Mouse (Mus musculus) MEL (cell line): ENCODE measurements at regions not wholly inside any gene's neighbourhood (a gene's known extent, or its start where the extent isn't known, plus 50 kb on each side); places are given as distances from the start of the nearest gene placed in this dataset.

ENCODE experiments used
- DNase-seq: peaks from one replicate; pipeline ENCODE4 v3.0.0; 2011; ENCODE audit warnings: low read depth, low spot score
- H3K27ac ChIP-seq: 2 replicates; pipeline ENCODE4 v1.5.1; 2012; ENCODE audit warnings: low read depth, mild to moderate bottlenecking, control low read depth, low read length, moderate library complexity; ENCODE audit not compliant: control insufficient read depth
- H3K27me3 ChIP-seq, 2 experiments: fragments of 150-350 bp in 1 of 2; sonication (generic) in 1 of 2; 2 replicates each; pipeline ENCODE4 v1.6.1; 2012; ENCODE audit warnings: low read length in 2 of 2, mild to moderate bottlenecking in 2 of 2, improper control_type of control experiment in 1 of 2, moderate library complexity in 1 of 2; ENCODE audit not compliant: insufficient read depth in 2 of 2, control insufficient read depth in 1 of 2
- H3K36me3 ChIP-seq, 2 experiments: 2 replicates each; pipeline ENCODE4 v1.6.1; 2012 to 2014; ENCODE audit warnings: low read length in 2 of 2, improper control_type of control experiment in 1 of 2, inconsistent platforms in 1 of 2, mild to moderate bottlenecking in 1 of 2; ENCODE audit not compliant: insufficient read depth in 2 of 2, control insufficient read depth in 1 of 2
- H3K4me1 ChIP-seq, 2 experiments: fragments of 150-350 bp in 1 of 2; sonication (generic) in 1 of 2; 2 replicates each; pipeline ENCODE4 v1.6.1; 2012; ENCODE audit warnings: low read length in 2 of 2, improper control_type of control experiment in 1 of 2, mild to moderate bottlenecking in 1 of 2; ENCODE audit not compliant: insufficient read depth in 2 of 2, control insufficient read depth in 1 of 2
- H3K4me3 ChIP-seq, 2 experiments: fragments of 150-350 bp in 1 of 2; sonication (generic) in 1 of 2; 2 replicates each; pipeline ENCODE4 v1.5.1; 2012; ENCODE audit warnings: low read depth in 2 of 2, low read length in 2 of 2, mild to moderate bottlenecking in 2 of 2, moderate library complexity in 2 of 2, control low read depth in 1 of 2, improper control_type of control experiment in 1 of 2; ENCODE audit not compliant: control insufficient read depth in 1 of 2, insufficient read depth in 1 of 2
- H3K79me2 ChIP-seq: 2 replicates; pipeline ENCODE4 v1.6.1; 2012; ENCODE audit warnings: mild to moderate bottlenecking, low read length, moderate library complexity; ENCODE audit not compliant: control insufficient read depth, poor library complexity, insufficient read depth
- H3K9ac ChIP-seq: 2 replicates; pipeline ENCODE4 v1.6.1; 2012; ENCODE audit warnings: low read depth, mild to moderate bottlenecking, control low read depth, low read length, moderate library complexity; ENCODE audit not compliant: control insufficient read depth, poor library complexity, severe bottlenecking
- H3K9me3 ChIP-seq: fragments of 150-350 bp; sonication (generic); replicated peaks from 2 replicates; pipeline ENCODE4 v1.6.1; 2012; ENCODE audit warnings: mild to moderate bottlenecking, low read length, improper control_type of control experiment, moderate library complexity; ENCODE audit not compliant: insufficient read depth
- BHLHE40 ChIP-seq: IDR thresholded peaks from 2 replicates; pipeline ENCODE4 v1.6.1; 2012; ENCODE audit warnings: low read depth, mild to moderate bottlenecking, inconsistent platforms, low read length, improper control_type of control experiment, borderline replicate concordance
- CHD1 ChIP-seq: IDR thresholded peaks from 2 replicates; pipeline ENCODE4 v1.6.1; 2012; ENCODE audit warnings: low read depth, mild to moderate bottlenecking, inconsistent platforms, low read length, improper control_type of control experiment
- CHD2 ChIP-seq: IDR thresholded peaks from 2 replicates; pipeline ENCODE4 v1.6.1; 2011; ENCODE audit warnings: low read length, improper control_type of control experiment
- CTCF ChIP-seq, 3 experiments: IDR thresholded peaks in 2 of 3; conservative IDR thresholded peaks in 1 of 3; 2 replicates each; pipeline ENCODE4 v1.5.1; 2011 to 2012; ENCODE audit warnings: low read length in 3 of 3, low read depth in 2 of 3, mild to moderate bottlenecking in 2 of 3, improper control_type of control experiment in 1 of 3, inconsistent platforms in 1 of 3, mixed read lengths in 1 of 3, moderate library complexity in 1 of 3; ENCODE audit not compliant: control insufficient read depth in 1 of 3, insufficient read depth in 1 of 3, poor library complexity in 1 of 3, severe bottlenecking in 1 of 3
- E2F4 ChIP-seq: IDR thresholded peaks from 2 replicates; pipeline ENCODE4 v1.6.1; 2011; ENCODE audit warnings: low read depth, low read length, improper control_type of control experiment, borderline replicate concordance
- EP300 ChIP-seq, 2 experiments: IDR thresholded peaks; 2 replicates each; pipeline ENCODE4 v1.6.1; 2011; ENCODE audit warnings: improper control_type of control experiment in 2 of 2, low read length in 2 of 2, low read depth in 1 of 2, mild to moderate bottlenecking in 1 of 2
- ETS1 ChIP-seq: IDR thresholded peaks from 2 replicates; pipeline ENCODE4 v1.6.1; 2012; ENCODE audit warnings: low read depth, mild to moderate bottlenecking, inconsistent platforms, low read length, improper control_type of control experiment, moderate library complexity
- GATA1 ChIP-seq: IDR thresholded peaks from 2 replicates; pipeline ENCODE4 v1.6.1; 2011; ENCODE audit warnings: low read depth, low read length, improper control_type of control experiment
- JUND ChIP-seq: IDR thresholded peaks from 2 replicates; pipeline ENCODE4 v1.6.1; 2011; ENCODE audit warnings: low read depth, mild to moderate bottlenecking, improper control_type of control experiment, low read length
- KAT2A ChIP-seq: conservative IDR thresholded peaks from 2 replicates; pipeline ENCODE4 v1.6.1; 2012; ENCODE audit warnings: low read depth, low read length, improper control_type of control experiment, inconsistent platforms
- MAX ChIP-seq: IDR thresholded peaks from 2 replicates; pipeline ENCODE4 v1.6.1; 2011; ENCODE audit warnings: low read length, improper control_type of control experiment
- MXI1 ChIP-seq: IDR thresholded peaks from 2 replicates; pipeline ENCODE4 v1.6.1; 2011; ENCODE audit warnings: mild to moderate bottlenecking, low read depth, low read length, improper control_type of control experiment
- MYB ChIP-seq: IDR thresholded peaks from 2 replicates; pipeline ENCODE4 v1.6.1; 2011; ENCODE audit warnings: mild to moderate bottlenecking, low read depth, low read length, improper control_type of control experiment
- MYC ChIP-seq: IDR thresholded peaks from 2 replicates; pipeline ENCODE4 v1.6.1; 2011; ENCODE audit warnings: low read depth, mild to moderate bottlenecking, low read length, improper control_type of control experiment, moderate library complexity
- NELFE ChIP-seq: IDR thresholded peaks from 2 replicates; pipeline ENCODE4 v1.6.1; 2011; ENCODE audit warnings: low read depth, low read length, improper control_type of control experiment
- NRF1 ChIP-seq: IDR thresholded peaks from 2 replicates; pipeline ENCODE4 v1.6.1; 2014; ENCODE audit warnings: low read depth, mild to moderate bottlenecking, inconsistent platforms, low read length, improper control_type of control experiment, moderate library complexity; ENCODE audit not compliant: poor library complexity, insufficient read depth, severe bottlenecking
- POLR2A ChIP-seq, 2 experiments: IDR thresholded peaks; 2 replicates each; pipeline ENCODE4 v1.6.1; 2011 to 2012; ENCODE audit warnings: low read length in 2 of 2, mild to moderate bottlenecking in 2 of 2, control low read depth in 1 of 2, improper control_type of control experiment in 1 of 2, low read depth in 1 of 2, moderate library complexity in 1 of 2; ENCODE audit not compliant: control insufficient read depth in 1 of 2, insufficient read depth in 1 of 2, poor library complexity in 1 of 2
- POLR2AphosphoS2 ChIP-seq: IDR thresholded peaks from 2 replicates; pipeline ENCODE4 v1.6.1; 2011; ENCODE audit warnings: low read length, improper control_type of control experiment
- POLR2AphosphoS5 ChIP-seq: IDR thresholded peaks from 2 replicates; pipeline ENCODE4 v1.6.1; 2012; ENCODE audit warnings: low read depth, borderline replicate concordance, mild to moderate bottlenecking, inconsistent platforms, low read length, moderate library complexity, mixed read lengths
- RAD21 ChIP-seq: IDR thresholded peaks from 2 replicates; pipeline ENCODE4 v1.6.1; 2011; ENCODE audit warnings: mild to moderate bottlenecking, low read depth, low read length, improper control_type of control experiment
- RCOR1 ChIP-seq: IDR thresholded peaks from 2 replicates; pipeline ENCODE4 v1.6.1; 2012; ENCODE audit warnings: low read depth, mild to moderate bottlenecking, inconsistent platforms, low read length, improper control_type of control experiment
- TAL1 ChIP-seq: IDR thresholded peaks from 2 replicates; pipeline ENCODE4 v1.6.1; 2012; ENCODE audit warnings: mild to moderate bottlenecking, inconsistent platforms, low read length, moderate library complexity, mixed read lengths
- TCF12 ChIP-seq: IDR thresholded peaks from 2 replicates; pipeline ENCODE4 v1.6.1; 2014; ENCODE audit warnings: low read depth, mild to moderate bottlenecking, inconsistent platforms, low read length, improper control_type of control experiment, moderate library complexity
- USF1 ChIP-seq: IDR thresholded peaks from 2 replicates; pipeline ENCODE4 v1.6.1; 2014; ENCODE audit warnings: low read depth, mild to moderate bottlenecking, inconsistent platforms, low read length, improper control_type of control experiment, moderate library complexity
- USF2 ChIP-seq, 2 experiments: IDR thresholded peaks; 2 replicates each; pipeline ENCODE4 v1.6.1; 2011 to 2012; ENCODE audit warnings: improper control_type of control experiment in 2 of 2, low read length in 2 of 2, borderline replicate concordance in 1 of 2, inconsistent platforms in 1 of 2, low read depth in 1 of 2, mild to moderate bottlenecking in 1 of 2; ENCODE audit not compliant: insufficient read depth in 1 of 2
- ZKSCAN1 ChIP-seq: IDR thresholded peaks from 2 replicates; pipeline ENCODE4 v1.6.1; 2012; ENCODE audit warnings: low read depth, mild to moderate bottlenecking, inconsistent platforms, low read length, improper control_type of control experiment, moderate library complexity
- ZMIZ1 ChIP-seq: IDR thresholded peaks from 2 replicates; pipeline ENCODE4 v1.6.1; 2012; ENCODE audit warnings: low read depth, mild to moderate bottlenecking, inconsistent platforms, low read length, improper control_type of control experiment, moderate library complexity

GRCm38 (mm10) chr15:90291848-90292247, 67.7 kb downstream of the Alg10b start:
- no peak overlapping the region for H3K27ac ChIP-seq
- H3K27me3 ChIP-seq = no peaks in the 10 kb centered on the region
- no peak for DNase-seq
- no peaks in the 10 kb centered on the region for H3K79me2 ChIP-seq
- no peak for TF ChIP-seq USF2 (IDR thresholded peaks at IDR 0.05; ENCODE audit: borderline replicate concordance in 1 of 2, insufficient read depth in 1 of 2, low read depth in 1 of 2, low read length in 2 of 2)
- no peak for TF ChIP-seq MAX
- no peak for TF ChIP-seq NELFE
- no peak for TF ChIP-seq TAL1
- no peak for TF ChIP-seq POLR2AphosphoS5
- no peak for TF ChIP-seq MYC
- TF ChIP-seq POLR2AphosphoS2 = no peak
- TF ChIP-seq MXI1 = no peak
- TF ChIP-seq CHD1 = no peak
- no peak for TF ChIP-seq TCF12
- no peak for TF ChIP-seq JUND
- no peak for TF ChIP-seq RAD21
- no peak for TF ChIP-seq KAT2A
- no peak for TF ChIP-seq RCOR1
- no peak for TF ChIP-seq POLR2A (IDR thresholded peaks at IDR 0.05; ENCODE audit: control insufficient read depth in 1 of 2, insufficient read depth in 1 of 2, low read depth in 1 of 2, low read length in 2 of 2, poor library complexity in 1 of 2)
- no peak for TF ChIP-seq MYB
- no peak for TF ChIP-seq GATA1
- no peak overlapping the region for H3K9ac ChIP-seq
- H3K36me3 ChIP-seq = no peaks in the 10 kb centered on the region
- H3K9me3 ChIP-seq = no peaks in the 10 kb centered on the region
- no peaks in the 10 kb centered on the region for H3K4me1 ChIP-seq
- no peak overlapping the region for H3K4me3 ChIP-seq

DNA sequence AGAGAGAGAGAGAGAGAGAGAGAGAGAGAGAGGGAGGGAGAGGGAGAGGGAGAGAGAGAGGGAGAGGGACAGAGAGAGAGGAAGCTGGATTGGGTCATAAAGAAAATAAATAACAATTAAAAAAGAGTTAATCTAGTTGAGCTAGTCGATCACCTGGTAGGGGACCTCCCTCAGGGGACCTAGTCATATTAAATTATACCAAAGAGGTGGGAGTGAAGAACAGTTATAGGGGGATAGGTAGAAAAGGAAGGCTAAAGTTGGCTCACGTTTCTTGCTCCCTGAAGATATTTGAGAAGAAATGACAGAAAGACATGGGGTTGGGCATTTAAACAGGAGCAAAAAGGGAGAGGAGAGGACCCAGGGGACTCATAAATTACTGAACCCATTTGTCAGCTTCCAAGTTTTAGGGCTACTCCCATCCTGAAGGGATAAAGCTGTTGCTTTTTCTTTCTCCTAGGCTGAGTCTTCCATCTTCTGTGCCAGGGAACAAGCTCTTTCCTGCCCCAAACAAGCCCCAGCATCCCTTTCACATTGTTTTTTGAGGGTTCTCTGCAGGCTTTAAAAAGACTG, 70.3 kb downstream of the Alg10b start:
- H3K79me2 ChIP-seq = no peaks in the 10 kb centered on the region
- H3K4me3 ChIP-seq = no peak overlapping the region
- no peak overlapping the region for H3K9ac ChIP-seq
- no peaks in the 10 kb centered on the region for H3K9me3 ChIP-seq
- no peak for DNase-seq
- H3K36me3 ChIP-seq = no peaks in the 10 kb centered on the region
- TF ChIP-seq MAX (no peak), EP300 (IDR thresholded peaks at IDR 0.05; ENCODE audit: low read depth in 1 of 2, low read length in 2 of 2) (no peak), JUND (no peak), E2F4 (no peak), POLR2AphosphoS2 (no peak), NELFE (no peak), RCOR1 (no peak), BHLHE40 (no peak), ZKSCAN1 (no peak), ETS1 (no peak), CHD2 (no peak), NRF1 (no peak), POLR2A (IDR thresholded peaks at IDR 0.05; ENCODE audit: control insufficient read depth in 1 of 2, insufficient read depth in 1 of 2, low read depth in 1 of 2, low read length in 2 of 2, poor library complexity in 1 of 2) (no peak), USF1 (no peak), CTCF (IDR thresholded peaks at IDR 0.05 in 2 of 3, conservative IDR thresholded peaks at IDR 0.05 in 1 of 3; ENCODE audit: control insufficient read depth in 1 of 3, insufficient read depth in 1 of 3, low read depth in 2 of 3, low read length in 3 of 3, poor library complexity in 1 of 3, severe bottlenecking in 1 of 3) (no peak), ZMIZ1 (no peak)
- H3K27ac ChIP-seq = no peak overlapping the region
- no peaks in the 10 kb centered on the region for H3K27me3 ChIP-seq
- H3K4me1 ChIP-seq = no peaks in the 10 kb centered on the region
